Mouse (Mus musculus) intestine, embryonic 16.5 days (tissue): ENCODE data around the gene Sbf1. TPM values are rescaled to one million over a fixed set of nuclear protein-coding genes. Genes with fewer than 3 reads are reported as not detected.

Experiments used
- ATAC-seq: fragments of 200-750 bp; cut with Nextera tagmentation; 2 replicates; pipeline ENCODE4 v1.8.0; 2017; ENCODE audit warnings: moderate TSS enrichment, moderate library complexity
- H3K27ac ChIP-seq: fragments of 300-500 bp; sonication (generic); 2 replicates; pipeline ENCODE4 v1.5.1; 2014; ENCODE audit warnings: mild to moderate bottlenecking, low read length
- H3K27me3 ChIP-seq: fragments of 300-500 bp; sonication (generic); replicated peaks from 2 replicates; pipeline ENCODE4 v1.6.1; 2014; ENCODE audit warnings: low read length, control low read depth, mixed read lengths; ENCODE audit not compliant: control insufficient read depth, insufficient read depth
- H3K36me3 ChIP-seq: fragments of 300-500 bp; sonication (generic); 2 replicates; pipeline ENCODE4 v1.6.1; 2014; ENCODE audit warnings: low read length, control low read depth; ENCODE audit not compliant: control insufficient read depth, insufficient read depth
- H3K4me1 ChIP-seq: fragments of 300-500 bp; sonication (generic); 2 replicates; pipeline ENCODE4 v1.6.1; 2014; ENCODE audit warnings: low read length, control low read depth, mixed read lengths; ENCODE audit not compliant: control insufficient read depth, insufficient read depth
- H3K4me2 ChIP-seq: fragments of 300-500 bp; sonication (generic); 2 replicates; pipeline ENCODE4 v1.6.1; 2014; ENCODE audit warnings: low read depth, low read length, control low read depth
- H3K4me3 ChIP-seq: fragments of 300-500 bp; sonication (generic); 2 replicates; pipeline ENCODE4 v1.5.1; 2014; ENCODE audit warnings: mild to moderate bottlenecking, low read length
- H3K9ac ChIP-seq: fragments of 300-500 bp; sonication (generic); 2 replicates; pipeline ENCODE4 v1.6.1; 2014; ENCODE audit warnings: low read depth, low read length
- H3K9me3 ChIP-seq: fragments of 300-500 bp; sonication (generic); 2 replicates; pipeline ENCODE4 v1.6.1; 2016; ENCODE audit warnings: low read length, control low read depth; ENCODE audit not compliant: control insufficient read depth
- WGBS: fragments of 180-500 bp; shearing (Covaris S2); extraction: QIAGEN DNeasy Blood & Tissue Kit; methylation state at CpG from one replicate; pipeline ENCODE4 v1.1.7; 2014; 5-methylcytosine and 5-hydroxymethylcytosine counted together
- polyA plus RNA-seq: library from polyadenylated mRNA; unstranded; fragments of >200 nt; fragmentation: Nextera tagmentation; extraction: Ambion mirVana; gene quantifications from 2 replicates; pipeline ENCODE4 v1.2.1, GENCODE M21; 2015

The Sbf1 gene
- polyA plus RNA-seq, 1 experiment from 2014 or later: 32.0 TPM

GRCm38 (mm10) chr15:89277366-89277765 is 37.7 kb downstream of the Sbf1 start:
- H3K4me1 ChIP-seq: no peaks in the 10 kb centered on the region
- no peak overlapping the region for H3K9ac ChIP-seq
- 90% methylated on average over 4 of the region's 4 CpGs for WGBS
- no peak overlapping the region for H3K27ac ChIP-seq
- ATAC-seq: no peak
- peaks cover 17% of the 10 kb centered on the region for H3K36me3 ChIP-seq
- no peaks in the 10 kb centered on the region for H3K9me3 ChIP-seq
- no peak overlapping the region for H3K4me2 ChIP-seq
- H3K4me3 ChIP-seq: no peak overlapping the region
- no peaks in the 10 kb centered on the region for H3K27me3 ChIP-seq

GRCm38 (mm10) chr15:89275497-89275896 is 39.6 kb downstream of the Sbf1 start:
- H3K9me3 ChIP-seq: no peaks in the 10 kb centered on the region
- H3K27ac ChIP-seq: no peak overlapping the region
- H3K4me3 ChIP-seq: no peak overlapping the region
- H3K4me1 ChIP-seq: no peaks in the 10 kb centered on the region
- no peaks in the 10 kb centered on the region for H3K27me3 ChIP-seq
- no peak overlapping the region for H3K9ac ChIP-seq
- peaks cover 12% of the 10 kb centered on the region for H3K36me3 ChIP-seq
- 84% methylated on average over 3 of the region's 3 CpGs for WGBS
- no peak for ATAC-seq
- no peak overlapping the region for H3K4me2 ChIP-seq

GRCm38 (mm10) chr15:89264485-89264884 is 50.6 kb downstream of the Sbf1 start:
- no peak overlapping the region for H3K27ac ChIP-seq
- 77% methylated on average over 5 of the region's 5 CpGs for WGBS
- no peak overlapping the region for H3K9ac ChIP-seq
- H3K4me2 ChIP-seq: no peak overlapping the region
- H3K36me3 ChIP-seq: peaks cover 6% of the 10 kb centered on the region; the same call in 1 of the 2 replicates
- H3K4me1 ChIP-seq: no peaks in the 10 kb centered on the region
- H3K27me3 ChIP-seq: no peaks in the 10 kb centered on the region
- no peak for ATAC-seq
- no peak overlapping the region for H3K4me3 ChIP-seq
- H3K9me3 ChIP-seq: no peaks in the 10 kb centered on the region

- no peak overlapping the region for H3K9ac ChIP-seq
- WGBS: 94% methylated on average over 5 of the region's 5 CpGs
- no peaks in the 10 kb centered on the region for H3K9me3 ChIP-seq
- no peak overlapping the region for H3K4me2 ChIP-seq
- H3K27ac ChIP-seq: no peak overlapping the region
- no peaks in the 10 kb centered on the region for H3K27me3 ChIP-seq
- H3K4me3 ChIP-seq: no peak overlapping the region
- ATAC-seq: no peak
- H3K4me1 ChIP-seq: no peaks in the 10 kb centered on the region
- peaks cover 8% of the 10 kb centered on the region; the same call in 1 of the 2 replicates for H3K36me3 ChIP-seq
Observed at GRCm38 (mm10) chr15:89258997-89259396, 56.1 kb downstream of the Sbf1 start.

GRCm38 (mm10) chr15:89255330-89255729 is 59.8 kb downstream of the Sbf1 start:
- 87% methylated on average over 4 of the region's 4 CpGs for WGBS
- no peak overlapping the region for H3K9ac ChIP-seq
- H3K27ac ChIP-seq: no peak overlapping the region
- ATAC-seq: no peak
- 0 out of 2 replicates have a peak, but pooled peaks cover 3% of the 10 kb centered on the region for H3K36me3 ChIP-seq
- H3K4me2 ChIP-seq: no peak overlapping the region
- no peak overlapping the region for H3K4me3 ChIP-seq
- no peaks in the 10 kb centered on the region for H3K27me3 ChIP-seq
- no peaks in the 10 kb centered on the region for H3K9me3 ChIP-seq
- no peaks in the 10 kb centered on the region for H3K4me1 ChIP-seq

- no peaks in the 10 kb centered on the region for H3K27me3 ChIP-seq
- WGBS: 80% methylated on average over 6 of the region's 6 CpGs
- ATAC-seq: no peak
- no peak overlapping the region for H3K9ac ChIP-seq
- H3K4me3 ChIP-seq: no peak overlapping the region
- H3K4me2 ChIP-seq: no peak overlapping the region
- H3K27ac ChIP-seq: no peak overlapping the region
- no peaks in the 10 kb centered on the region for H3K9me3 ChIP-seq
- no peaks in the 10 kb centered on the region for H3K4me1 ChIP-seq
- no peaks in the 10 kb centered on the region; the same call in 1 of the 2 replicates for H3K36me3 ChIP-seq
Observed at GRCm38 (mm10) chr15:89249063-89249462, 66.0 kb downstream of the Sbf1 start.

- H3K36me3 ChIP-seq: peaks cover 3% of the 10 kb centered on the region; the same call in 1 of the 2 replicates
- no peaks in the 10 kb centered on the region for H3K27me3 ChIP-seq
- no peak overlapping the region for H3K4me3 ChIP-seq
- 76% methylated on average over 2 of the region's 2 CpGs for WGBS
- no peaks in the 10 kb centered on the region for H3K4me1 ChIP-seq
- H3K27ac ChIP-seq: no peak overlapping the region
- H3K9me3 ChIP-seq: no peaks in the 10 kb centered on the region
- no peak overlapping the region for H3K9ac ChIP-seq
- no peak for ATAC-seq
- no peak overlapping the region for H3K4me2 ChIP-seq
Observed at GRCm38 (mm10) chr15:89241025-89241424, 74.1 kb downstream of the Sbf1 start.

- ATAC-seq: no peak
- Histone ChIP-seq H3K27ac (no peak overlapping the region), H3K27me3 (no peaks in the 10 kb centered on the region), H3K4me3 (no peak overlapping the region), H3K4me1 (no peaks in the 10 kb centered on the region), H3K9ac (no peak overlapping the region), H3K4me2 (no peak overlapping the region), H3K36me3 (peaks cover 3% of the 10 kb centered on the region; the same call in 1 of the 2 replicates), H3K9me3 (no peaks in the 10 kb centered on the region)
- WGBS: 60% methylated on average over 3 of the region's 3 CpGs
Observed at GRCm38 (mm10) chr15:89239751-89240392, 75.2 kb downstream of the Sbf1 start.
